Mouse (Mus musculus): ENCODE results near the gene Vwa7. TPM values are rescaled to one million over a fixed set of nuclear protein-coding genes. Genes with fewer than 3 reads are reported as not detected.
"Not testable (repeated sequence)": the region's sequence is repeated elsewhere in the genome, so short reads cannot be mapped to it uniquely, and the experiment has no call there.

Gene Vwa7
- total RNA-seq, 2 experiments from 2014 or later = 3.3 to 3.8 TPM

GRCm38 (mm10) chr17:34999871-35000716, 16.3 kb upstream of the Vwa7 start:
- not testable (repeated sequence) for DNase-seq
- intact Hi-C loops (cut with DNase I) = loop anchor here (10.0 kb wide), 1 partner anchor 235 kb away; the partner anchor contains the start of genes Atp6v1g2 and Nfkbil1

DNA sequence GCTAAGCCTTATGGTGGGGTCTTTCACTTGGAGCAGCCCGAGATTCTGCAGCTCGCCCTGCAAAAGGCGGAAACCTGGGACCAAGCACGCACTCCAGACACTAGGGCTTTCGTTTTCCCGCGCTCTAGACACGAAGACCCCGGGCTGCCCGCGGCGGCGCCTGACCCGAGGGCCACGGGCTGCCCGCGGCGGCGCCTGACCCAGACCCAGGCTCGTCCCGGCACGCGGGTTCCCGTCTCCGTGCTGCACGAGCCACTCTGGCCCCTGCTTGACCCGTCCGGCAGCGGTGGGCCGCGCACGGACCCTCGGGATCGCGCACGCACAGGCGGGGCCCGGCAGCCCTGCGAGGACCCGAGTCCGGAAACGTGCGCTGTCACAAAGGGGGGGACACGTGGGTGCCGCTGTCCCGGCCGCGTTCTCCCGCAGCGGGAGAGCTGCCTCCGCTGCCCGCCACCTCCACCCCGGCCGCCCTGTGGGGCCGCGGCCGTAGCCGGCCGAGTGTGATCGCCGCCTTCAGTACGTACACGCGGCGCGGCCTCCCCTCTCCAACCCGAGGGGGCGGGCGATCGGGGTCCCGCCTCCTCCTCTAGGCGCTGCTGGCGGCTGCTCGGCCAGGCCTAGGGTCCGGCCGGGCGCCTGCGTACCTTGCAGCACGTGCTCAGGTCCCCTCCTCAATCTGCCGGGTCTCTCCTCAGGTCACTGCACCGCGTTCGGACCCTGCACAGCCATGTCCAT, 15.5 kb upstream of the Vwa7 start, which contains the start of gene Vars:
TSS of gene Vars (plus strand) at position 271 of the 735 bp plus-strand sequence.
- intact Hi-C loops (cut with DNase I) = loop anchor here (10.0 kb wide), 1 partner anchor 234 kb away; the partner anchor contains the start of genes Atp6v1g2 and Nfkbil1
- peak; percentile 92 to 93 for DNase-seq

DNA sequence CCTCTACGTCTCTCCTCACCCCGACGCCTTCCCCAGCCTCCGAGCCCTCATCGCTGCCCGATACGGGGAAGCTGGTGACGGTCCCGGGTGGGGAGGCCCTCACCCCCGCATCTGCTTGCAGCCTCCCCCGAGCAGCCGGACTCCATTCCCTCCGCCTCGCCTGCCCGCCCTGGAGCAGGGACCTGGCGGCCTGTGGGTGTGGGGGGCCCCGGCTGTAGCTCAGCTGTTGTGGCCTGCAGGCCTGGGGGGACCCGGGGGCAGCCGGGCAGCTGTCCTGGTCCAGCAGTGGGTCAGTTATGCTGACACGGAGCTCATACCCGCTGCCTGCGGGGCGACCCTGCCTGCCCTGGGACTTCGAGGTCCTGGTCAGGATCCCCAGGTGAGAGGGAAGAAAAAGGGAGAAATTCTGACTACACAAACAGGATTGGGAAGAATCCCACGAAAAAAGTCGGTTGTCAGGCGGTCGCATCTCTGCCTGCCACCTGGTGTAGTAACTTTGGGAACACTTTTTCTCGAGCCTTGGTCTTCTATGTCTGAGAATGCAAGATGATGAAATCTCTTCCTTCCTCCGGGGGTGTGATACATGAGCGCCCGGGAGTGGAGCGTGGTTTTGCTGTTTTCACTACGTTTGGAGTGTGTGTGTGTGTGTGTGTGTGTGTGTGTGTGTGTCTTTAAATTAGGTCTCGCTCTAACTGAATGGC, 14.8 kb upstream of the Vwa7 start:
- no peak for DNase-seq
- intact Hi-C loops (cut with DNase I) = loop anchor here (10.0 kb wide), 1 partner anchor 233 kb away; the partner anchor contains the start of genes Atp6v1g2 and Nfkbil1

DNA sequence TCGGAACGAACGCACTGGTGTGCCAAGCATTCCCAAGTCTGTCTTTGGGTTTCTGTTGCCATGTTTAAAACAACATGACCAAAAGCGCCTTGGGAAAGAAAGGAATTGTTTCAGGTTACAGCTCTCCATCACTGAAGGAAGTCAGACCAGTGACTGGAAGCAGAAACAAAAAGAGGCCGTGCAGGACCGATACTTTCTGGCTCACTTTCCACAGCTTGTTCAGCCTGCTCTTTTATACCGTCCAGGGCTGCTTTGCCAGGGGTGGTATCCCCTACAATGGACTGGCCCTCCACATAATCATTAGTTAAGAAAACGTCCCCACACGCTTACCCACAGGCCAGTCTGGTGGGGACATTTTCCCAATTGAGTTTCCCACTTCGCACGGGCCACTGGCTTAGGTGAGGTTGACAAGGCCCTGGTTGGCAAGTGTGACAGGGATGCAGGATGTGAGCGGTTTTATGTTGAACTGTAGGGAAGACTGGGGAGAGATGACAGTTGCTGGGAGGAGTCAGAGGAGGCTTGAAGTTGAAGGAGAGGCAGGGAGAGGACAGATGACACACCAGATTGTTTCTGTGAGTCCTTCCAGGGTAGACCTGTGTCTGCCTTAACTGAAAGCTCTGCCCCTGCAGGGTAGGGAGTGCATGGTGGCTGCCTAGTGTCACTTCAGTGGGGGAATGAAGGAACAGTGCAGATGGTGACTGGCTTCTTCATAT, 14.1 kb upstream of the Vwa7 start:
- DNase-seq = no peak

GRCm38 (mm10) chr17:35003022-35003838, 13.1 kb upstream of the Vwa7 start:
- intact Hi-C loops (cut with DNase I) = loop anchor here (10.0 kb wide), 1 partner anchor 232 kb away; the partner anchor contains the start of genes Atp6v1g2 and Nfkbil1
- no peak for DNase-seq

More for the DNA sequence above, 14.1 kb upstream of the Vwa7 start:
- intact Hi-C loops (cut with DNase I) = loop anchor here (10.0 kb wide), 1 partner anchor 232 kb away; the partner anchor contains the start of genes Atp6v1g2 and Nfkbil1

DNA sequence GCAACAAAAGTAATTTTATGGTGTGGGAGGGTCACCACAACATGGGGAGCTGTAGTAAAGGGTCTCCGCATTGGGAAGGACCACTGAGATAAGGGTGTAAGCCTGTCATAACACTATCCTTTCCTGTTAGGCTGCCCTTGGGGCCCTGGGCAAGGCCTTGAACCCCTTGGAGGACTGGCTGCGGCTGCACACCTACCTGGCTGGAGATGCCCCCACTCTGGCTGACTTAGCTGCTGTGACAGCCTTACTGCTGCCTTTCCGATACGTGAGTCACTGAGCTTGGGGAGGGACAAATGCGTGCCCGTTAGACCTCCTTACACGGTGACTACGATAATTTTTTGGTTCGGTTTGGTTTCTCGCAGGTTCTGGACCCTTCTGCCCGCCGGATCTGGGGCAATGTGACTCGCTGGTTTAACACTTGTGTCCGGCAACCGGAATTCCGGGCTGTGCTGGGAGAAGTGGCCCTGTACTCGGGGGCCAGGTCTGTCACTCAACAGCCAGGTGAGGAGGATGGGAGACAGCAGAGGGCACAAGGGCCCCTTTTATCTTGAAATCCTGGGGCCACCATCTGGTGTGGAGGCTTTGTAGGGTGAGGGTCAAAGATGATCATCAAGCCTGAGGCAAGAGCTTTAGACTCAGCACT, 12.2 kb upstream of the Vwa7 start:
- no peak for DNase-seq
- intact Hi-C loops (cut with DNase I) = loop anchor here (10.0 kb wide), 1 partner anchor 231 kb away; the partner anchor contains the start of genes Atp6v1g2 and Nfkbil1

DNA sequence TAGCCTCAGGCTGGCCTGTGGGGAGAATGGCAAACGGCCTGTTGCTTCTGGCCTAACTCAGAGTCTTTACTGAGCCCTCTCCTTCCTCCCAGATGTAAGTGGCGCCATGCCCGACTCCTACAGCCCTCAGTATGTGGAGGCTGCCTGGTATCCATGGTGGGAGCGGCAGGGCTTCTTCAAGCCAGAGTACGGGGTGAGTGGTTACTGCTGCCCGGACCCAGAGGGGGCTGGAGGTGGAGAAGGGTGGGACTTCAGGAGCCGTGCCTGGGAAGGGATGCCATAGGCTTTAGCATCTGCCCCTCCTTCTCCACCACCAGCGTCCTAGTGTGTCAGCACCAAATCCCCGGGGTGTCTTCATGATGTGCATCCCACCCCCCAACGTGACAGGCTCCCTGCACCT, 11.2 kb upstream of the Vwa7 start:
- DNase-seq = no peak
- intact Hi-C loops (cut with DNase I) = loop anchor here (10.0 kb wide), 1 partner anchor 230 kb away; the partner anchor contains the start of genes Atp6v1g2 and Nfkbil1

GRCm38 (mm10) chr17:35005902-35006301, 10.5 kb upstream of the Vwa7 start:
- intact Hi-C loops (cut with DNase I) = loop anchor here (10.0 kb wide), 1 partner anchor 229 kb away; the partner anchor contains the start of genes Atp6v1g2 and Nfkbil1
- DNase-seq = not testable (repeated sequence)

DNA sequence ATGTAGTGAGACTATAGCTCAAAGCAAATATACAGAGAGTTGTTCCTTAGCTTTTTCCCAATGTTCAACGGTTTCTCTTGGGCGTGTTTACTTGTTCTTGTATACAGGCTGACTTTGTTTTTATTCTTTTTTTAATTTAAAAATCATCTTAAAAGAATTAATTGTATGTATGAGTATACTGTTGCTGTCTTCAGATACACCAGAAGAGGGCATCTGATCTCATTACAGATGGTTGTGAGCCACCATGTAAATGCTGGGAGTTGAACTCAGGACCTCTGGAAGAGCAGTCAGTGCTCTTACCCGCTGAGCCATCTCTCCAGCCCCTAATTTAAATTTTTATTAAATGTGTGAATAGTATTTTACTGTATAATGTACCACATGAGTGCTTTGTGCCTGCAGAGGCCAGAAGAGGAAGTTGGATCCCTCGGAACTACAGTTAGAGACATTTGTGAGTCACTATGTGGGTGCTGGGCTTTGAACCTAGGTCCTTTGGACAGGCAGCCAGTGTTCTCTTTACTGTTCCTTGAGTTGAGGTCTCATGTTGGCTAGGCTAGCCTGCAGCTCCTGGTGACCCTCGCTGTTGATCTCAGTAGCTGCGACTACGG, 8.9 kb upstream of the Vwa7 start:
- no peak for DNase-seq
- intact Hi-C loops (cut with DNase I) = loop anchor here (10.0 kb wide), 1 partner anchor 227 kb away; the partner anchor contains the start of genes Atp6v1g2 and Nfkbil1

DNA sequence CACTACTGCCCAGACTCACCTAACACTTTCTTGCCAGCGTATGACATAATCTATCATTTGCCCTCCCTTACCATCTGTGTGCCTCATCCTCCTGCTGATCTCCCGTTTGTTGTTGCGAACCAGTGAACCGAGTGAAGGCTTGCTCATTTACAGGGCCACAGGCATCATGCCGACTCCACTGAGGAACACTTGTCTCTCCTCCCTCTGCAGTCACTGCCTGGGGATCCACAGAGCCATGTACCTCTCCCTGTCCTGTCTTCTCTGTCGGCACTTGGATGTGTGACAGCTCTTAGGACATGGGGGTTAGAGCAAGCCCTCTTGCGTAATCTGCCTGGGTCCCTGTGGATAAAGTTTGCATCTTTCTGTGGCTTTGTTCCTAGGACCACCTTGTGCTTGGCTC, 6.8 kb upstream of the Vwa7 start:
- DNase-seq = no peak
- intact Hi-C loops (cut with DNase I) = loop anchor here (10.0 kb wide), 1 partner anchor 225 kb away; the partner anchor contains the start of genes Atp6v1g2 and Nfkbil1

- intact Hi-C loops (cut with DNase I) = no loop called here
- DNase-seq = no peak
Observed at GRCm38 (mm10) chr17:35011440-35011839, 4.9 kb upstream of the Vwa7 start.

DNA sequence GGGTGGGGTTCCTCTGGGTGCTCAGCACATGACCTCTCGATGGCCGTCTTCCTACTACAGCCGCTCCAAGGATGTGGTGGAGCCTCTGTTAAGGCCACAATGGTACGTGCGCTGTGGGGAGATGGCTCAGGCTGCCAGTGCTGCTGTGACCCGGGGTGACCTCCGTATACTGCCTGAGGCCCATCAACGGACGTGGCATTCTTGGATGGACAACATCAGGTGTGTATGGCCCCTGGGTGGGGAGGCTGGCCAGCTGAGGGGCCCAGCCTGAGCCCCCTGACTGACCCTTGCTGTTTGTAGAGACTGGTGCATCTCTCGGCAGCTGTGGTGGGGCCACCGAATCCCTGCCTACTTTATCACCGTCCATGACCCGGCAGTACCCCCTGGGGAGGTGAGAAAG, 3.9 kb upstream of the Vwa7 start:
- DNase-seq = no peak
- intact Hi-C loops (cut with DNase I) = no loop called here

DNA sequence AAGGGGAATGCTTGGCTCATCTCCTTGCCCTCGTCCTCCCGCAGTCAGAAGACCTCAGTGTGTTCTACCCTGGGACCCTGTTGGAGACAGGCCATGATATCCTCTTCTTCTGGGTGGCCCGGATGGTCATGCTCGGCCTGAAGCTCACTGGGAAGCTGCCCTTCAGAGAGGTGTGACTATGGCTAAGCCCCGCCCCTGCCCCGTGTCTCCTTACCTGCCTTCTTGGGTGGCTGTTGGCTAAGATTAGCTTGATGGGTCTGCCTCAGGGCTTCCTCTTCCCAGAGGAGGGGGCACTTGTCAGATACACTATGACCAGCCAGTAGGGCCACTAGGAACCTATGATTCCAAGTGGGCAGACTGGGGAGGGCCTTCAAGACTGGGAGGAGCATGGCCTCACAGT, 3.2 kb upstream of the Vwa7 start:
- intact Hi-C loops (cut with DNase I) = no loop called here
- DNase-seq = no peak

GRCm38 (mm10) chr17:35015296-35015695, 1.1 kb upstream of the Vwa7 start:
- no peak for DNase-seq
- intact Hi-C loops (cut with DNase I) = no loop called here

GRCm38 (mm10) chr17:35016791-35017705, 669 bp downstream of the Vwa7 start:
- no peak for DNase-seq
- intact Hi-C loops (cut with DNase I) = no loop called here

- no peak for DNase-seq
- intact Hi-C loops (cut with DNase I) = no loop called here
Observed at GRCm38 (mm10) chr17:35017706-35018030, 1.3 kb downstream of the Vwa7 start.

- DNase-seq = no peak
- intact Hi-C loops (cut with DNase I) = no loop called here
Observed at GRCm38 (mm10) chr17:35018171-35018570, 1.8 kb downstream of the Vwa7 start.
